Mouse (Mus musculus) mature B cell (primary cell): ENCODE measurements around the gene Zfp281.

Source experiments
- in situ Hi-C: fragments of 300-500 bp; cut with MboI; formaldehyde crosslinking; loops from 2 replicates; pipeline ENCODE4 v1.14.3; 2019

Zfp281 gene

DNA sequence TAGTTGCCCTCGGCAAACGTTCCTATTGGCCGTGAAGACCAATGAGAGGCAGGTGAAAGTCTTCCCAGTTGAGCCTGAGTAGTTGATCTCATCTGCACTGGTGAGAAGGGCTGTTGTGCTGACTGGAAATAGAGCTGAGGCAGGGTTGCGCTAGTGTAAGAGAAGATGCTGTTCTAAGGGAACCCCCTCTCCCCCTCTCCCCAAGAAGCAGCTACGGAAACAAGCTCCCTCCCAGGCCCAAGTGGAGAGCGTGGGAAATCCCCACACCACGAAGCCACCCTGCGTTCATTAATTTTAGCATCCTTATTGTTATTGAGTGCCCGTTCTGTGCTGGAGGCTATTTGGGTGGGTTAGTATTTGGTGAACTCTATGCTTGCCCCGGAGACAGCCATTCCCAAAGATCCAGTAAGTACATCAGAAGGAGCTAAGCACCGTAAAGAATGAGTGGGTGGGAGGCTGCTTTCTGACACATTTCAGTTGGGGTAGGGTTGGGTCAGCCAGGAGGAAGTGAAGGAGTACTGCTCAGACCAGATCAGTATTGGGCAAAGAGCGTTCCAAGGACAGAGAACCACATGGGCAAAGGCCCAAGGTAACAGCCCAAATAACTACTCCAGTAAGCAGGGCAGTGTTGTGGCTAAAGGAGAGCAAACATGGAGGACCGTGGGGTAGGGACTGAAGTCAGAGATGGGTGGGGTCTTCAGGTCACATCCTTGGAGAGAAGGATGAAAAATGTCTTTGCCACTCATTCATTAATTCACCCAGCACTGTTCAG, 33.9 kb downstream of the Zfp281 start:
- in situ Hi-C loops = no loop called here

GRCm38 (mm10) chr1:136659337-136659736, 34.6 kb downstream of the Zfp281 start:
- in situ Hi-C loops = no loop called here

GRCm38 (mm10) chr1:136659917-136660316, 35.2 kb downstream of the Zfp281 start:
- in situ Hi-C loops = no loop called here

- in situ Hi-C loops = no loop called here
These were observed 36.8 kb downstream of the Zfp281 start for GRCm38 (mm10) chr1:136661511-136661910.

DNA sequence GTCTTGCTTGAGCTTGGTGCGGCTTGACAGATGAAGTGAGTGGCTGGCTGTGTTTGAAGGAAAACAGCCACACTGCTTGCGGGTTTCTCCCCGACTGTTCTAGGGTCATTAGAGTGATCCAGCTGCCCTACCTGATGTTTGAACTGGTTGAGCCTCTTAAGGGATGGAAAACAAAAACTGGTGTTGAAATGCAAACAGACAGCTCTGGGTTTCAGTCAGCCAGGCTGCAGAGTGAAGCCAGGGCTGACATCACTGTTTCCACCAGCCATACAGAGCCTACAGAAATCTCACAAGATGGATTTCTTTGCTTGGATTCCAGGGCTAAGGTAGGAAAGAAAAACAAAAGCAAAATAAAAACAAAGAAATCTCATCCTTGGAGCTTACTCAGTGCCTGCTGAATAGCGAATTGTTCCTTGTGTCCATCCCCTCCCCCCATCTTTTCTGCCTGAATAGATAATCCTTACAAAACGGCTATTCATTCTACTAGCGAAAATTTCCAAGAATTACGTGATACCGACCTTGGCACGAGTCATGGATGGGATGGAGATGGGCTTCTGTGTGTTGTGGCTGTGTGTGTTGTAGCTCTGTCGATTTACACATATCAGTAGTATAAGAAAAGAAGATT, 37.4 kb downstream of the Zfp281 start:
- in situ Hi-C loops = no loop called here

DNA sequence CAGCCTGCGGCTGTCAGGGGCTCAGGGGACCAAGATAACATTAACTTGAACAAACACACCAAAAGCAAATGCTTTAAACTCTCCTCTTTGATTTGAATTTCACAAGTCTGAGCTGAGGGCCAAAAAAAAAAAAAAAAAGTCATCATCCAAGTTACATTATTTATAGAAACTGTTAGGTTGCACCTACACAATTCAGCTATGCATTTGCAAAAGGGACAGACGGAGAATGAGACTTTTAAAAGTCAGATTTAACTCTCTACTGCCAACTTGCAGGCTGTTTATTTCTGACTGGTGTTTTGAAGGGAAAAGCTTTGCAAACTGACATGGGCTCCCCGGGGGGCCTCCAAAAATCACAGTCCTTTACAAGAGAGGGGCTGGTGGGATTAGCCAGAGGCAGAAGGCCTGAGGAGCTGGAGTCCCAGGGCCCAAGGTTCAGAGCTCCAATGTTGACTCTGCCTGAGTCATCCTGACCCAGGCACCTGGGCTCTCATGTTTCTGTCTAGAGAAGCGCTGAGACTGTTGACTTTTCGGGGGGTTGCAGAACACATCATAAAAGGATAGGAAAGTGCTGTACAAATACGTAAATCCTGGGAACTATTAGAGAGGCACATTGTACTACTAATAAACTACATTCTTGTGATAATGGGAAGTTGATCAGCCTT, 40.4 kb downstream of the Zfp281 start:
- in situ Hi-C loops = no loop called here

DNA sequence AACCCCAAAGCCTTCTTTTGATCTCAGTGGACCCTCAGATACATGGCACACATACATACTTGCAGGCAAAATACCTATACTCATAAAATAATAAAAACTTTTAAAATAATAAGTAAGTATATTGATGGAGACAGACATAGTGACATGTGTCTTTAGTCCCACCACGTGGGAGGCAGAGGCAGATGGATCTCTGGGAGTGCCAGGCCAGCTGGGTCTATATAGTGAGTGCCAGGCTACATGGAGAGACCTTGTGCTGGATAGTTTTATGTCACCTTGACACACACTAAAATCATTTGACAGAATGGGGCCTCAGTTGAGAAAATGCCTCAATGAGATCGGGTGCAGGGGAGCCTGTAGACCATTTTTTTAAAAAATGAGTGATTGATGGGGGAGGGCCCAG, 41.8 kb downstream of the Zfp281 start:
- in situ Hi-C loops = no loop called here

- in situ Hi-C loops = no loop called here
These were observed 45.2 kb downstream of the Zfp281 start for GRCm38 (mm10) chr1:136669926-136670325.

DNA sequence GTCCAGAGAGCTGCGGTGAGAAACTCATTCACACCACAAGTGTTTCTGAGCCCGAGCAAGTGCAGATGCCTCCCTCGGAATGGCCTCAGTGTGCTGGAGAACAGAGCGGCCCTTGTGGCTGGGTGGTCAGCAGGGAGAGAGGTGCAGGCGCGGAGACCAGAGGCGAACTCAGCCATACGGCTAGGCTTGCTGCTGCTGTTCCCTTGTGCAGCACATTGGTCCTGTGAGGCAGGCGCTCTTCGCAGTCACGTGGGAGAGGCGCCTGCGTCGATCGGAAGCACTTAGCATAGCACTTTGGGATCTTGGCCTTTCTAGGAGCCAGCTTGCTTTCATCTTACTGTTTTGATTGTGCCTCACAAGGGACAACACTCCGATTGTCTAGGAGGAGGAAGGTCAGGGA, 45.7 kb downstream of the Zfp281 start:
- in situ Hi-C loops = no loop called here

GRCm38 (mm10) chr1:136671767-136672434, 47.2 kb downstream of the Zfp281 start:
- in situ Hi-C loops = no loop called here

- in situ Hi-C loops = no loop called here
These were observed 47.9 kb downstream of the Zfp281 start for GRCm38 (mm10) chr1:136672564-136672963.

DNA sequence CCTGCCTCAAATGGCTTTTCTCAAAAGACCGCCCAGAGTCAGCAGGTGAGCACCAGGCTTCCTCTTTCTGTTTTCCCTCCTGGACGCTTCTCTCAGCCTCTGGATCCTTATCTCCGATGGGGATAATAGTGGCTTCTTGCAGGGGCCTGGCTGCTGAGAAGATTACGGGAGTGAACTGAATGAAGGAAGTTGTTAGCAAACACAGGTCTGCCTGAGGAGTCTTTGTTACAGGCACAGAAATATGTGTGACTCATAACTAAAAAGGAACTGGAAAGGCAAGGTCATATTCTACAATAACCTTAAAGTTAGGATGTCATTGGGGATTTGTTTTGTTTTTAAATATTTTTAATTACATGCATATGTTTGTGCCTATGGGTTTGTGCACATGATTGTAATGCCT, 48.6 kb downstream of the Zfp281 start:
- in situ Hi-C loops = no loop called here

- in situ Hi-C loops = no loop called here
These were observed 50.1 kb downstream of the Zfp281 start for GRCm38 (mm10) chr1:136674548-136675455.

GRCm38 (mm10) chr1:136675736-136676444, 51.2 kb downstream of the Zfp281 start:
- in situ Hi-C loops = no loop called here

DNA sequence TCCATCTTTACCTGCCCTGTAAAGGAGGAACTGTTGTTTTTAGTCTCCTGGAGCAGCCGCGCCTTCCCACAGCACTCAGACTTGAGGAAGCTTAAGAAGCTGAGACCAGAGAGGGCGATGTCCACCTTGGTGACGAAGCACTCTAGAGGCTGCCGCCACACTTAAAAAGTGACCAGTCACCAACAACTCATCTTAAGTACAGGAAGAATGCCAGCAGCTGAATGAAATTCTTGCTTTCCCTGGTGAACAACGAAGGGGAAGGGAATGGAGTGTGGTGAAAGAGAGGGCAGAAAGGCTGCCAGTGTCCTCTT, 51.7 kb downstream of the Zfp281 start:
- in situ Hi-C loops = no loop called here

DNA sequence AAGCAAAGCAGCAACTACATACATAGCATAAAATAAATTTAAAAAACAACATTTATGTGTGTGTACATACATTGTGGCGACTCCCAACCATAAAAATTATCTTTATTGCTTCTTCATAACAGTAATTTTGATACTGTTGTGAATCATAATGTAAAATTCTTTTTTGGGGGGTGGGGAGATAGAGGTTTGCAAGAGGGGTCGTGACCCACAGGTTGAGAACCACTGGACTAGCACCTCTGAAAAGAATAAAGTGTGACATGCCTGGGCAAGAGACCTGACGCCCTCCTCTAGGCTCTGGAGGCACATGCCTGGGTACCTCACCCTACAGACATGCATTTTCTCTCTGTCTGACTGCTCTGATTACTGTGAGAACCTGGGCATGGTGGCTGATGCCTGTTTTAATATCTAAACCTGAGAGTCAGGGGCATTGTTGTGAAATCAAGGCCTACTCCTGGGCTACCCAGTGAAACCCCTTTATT, 53.2 kb downstream of the Zfp281 start:
- in situ Hi-C loops = no loop called here

DNA sequence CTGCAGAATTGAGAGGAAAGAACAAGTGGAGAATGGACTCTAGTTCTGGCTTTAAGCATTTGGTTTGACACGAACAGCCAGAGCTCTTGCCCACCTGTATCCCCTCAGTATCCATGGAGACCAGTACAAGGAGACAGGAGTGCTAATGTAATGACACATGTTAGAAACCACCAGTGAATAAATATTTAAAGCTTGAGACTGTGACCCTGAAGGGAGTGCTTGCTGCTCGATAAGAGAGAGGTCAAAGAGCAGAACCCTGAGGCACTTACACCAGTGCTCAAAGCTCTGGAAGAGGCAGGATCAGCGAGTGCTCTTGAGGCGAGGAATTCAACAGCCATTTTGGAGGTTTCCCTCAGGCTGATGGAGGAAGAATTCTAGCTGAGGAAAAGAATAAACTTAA, 54.1 kb downstream of the Zfp281 start:
- in situ Hi-C loops = no loop called here
